Mouse (Mus musculus): ENCODE measurements around the gene Ankrd44. TPM values are rescaled to one million over a fixed set of nuclear protein-coding genes. Genes with fewer than 3 reads are reported as not detected.

Ankrd44 gene
- polyA plus RNA-seq, 1 experiment from 2014 or later: 7.9 TPM

- Histone ChIP-seq H3K9me3 (replicated peaks) (no peaks in the 10 kb centered on the region), H3K36me3 (no peaks in the 10 kb centered on the region), H3K4me2 (no peak overlapping the region), H3K4me3 (replicated peaks) (no peak overlapping the region), H3K27ac (no peak overlapping the region), H3K4me1 (peaks cover 2% of the 10 kb centered on the region; the same call in 1 of the 2 replicates), H3K27me3 (no peaks in the 10 kb centered on the region), H3K9ac (no peak overlapping the region)
- WGBS: 89% methylated on average over 2 of the region's 2 CpGs
- ATAC-seq (replicated peaks; ENCODE audit: low FRiP score): no peak
These were observed 22.0 kb downstream of the Ankrd44 start for GRCm38 (mm10) chr1:54904165-54904564.

GRCm38 (mm10) chr1:54902689-54903246 lies 23.4 kb downstream of the Ankrd44 start:
- Histone ChIP-seq H3K36me3 (no peaks in the 10 kb centered on the region), H3K9me3 (replicated peaks) (no peaks in the 10 kb centered on the region), H3K27me3 (no peaks in the 10 kb centered on the region), H3K4me2 (no peak overlapping the region), H3K9ac (no peak overlapping the region), H3K4me1 (peaks cover 5% of the 10 kb centered on the region; the same call in 1 of the 2 replicates), H3K27ac (no peak overlapping the region), H3K4me3 (replicated peaks) (no peak overlapping the region)
- ATAC-seq (replicated peaks; ENCODE audit: low FRiP score): no peak
- WGBS: 93% methylated on average over 12 of the region's 12 CpGs

- Histone ChIP-seq H3K27ac (no peak overlapping the region), H3K4me2 (no peak overlapping the region), H3K4me3 (replicated peaks) (no peak overlapping the region), H3K9me3 (replicated peaks) (no peaks in the 10 kb centered on the region), H3K36me3 (no peaks in the 10 kb centered on the region), H3K27me3 (no peaks in the 10 kb centered on the region), H3K9ac (no peak overlapping the region), H3K4me1 (0 out of 2 replicates have a peak, but pooled peaks cover 8% of the 10 kb centered on the region)
- ATAC-seq (replicated peaks; ENCODE audit: low FRiP score): no peak; the same call in 1 of the 2 replicates
- 33% methylated on average over 1 of the region's 1 CpGs for WGBS
These were observed 25.1 kb downstream of the Ankrd44 start for GRCm38 (mm10) chr1:54901084-54901483.

GRCm38 (mm10) chr1:54899247-54899646 lies 26.9 kb downstream of the Ankrd44 start:
- Histone ChIP-seq H3K4me1 (0 out of 2 replicates have a peak, but pooled peaks cover 8% of the 10 kb centered on the region), H3K9ac (no peak overlapping the region), H3K4me2 (no peak overlapping the region), H3K27ac (no peak overlapping the region), H3K27me3 (no peaks in the 10 kb centered on the region), H3K36me3 (no peaks in the 10 kb centered on the region), H3K4me3 (replicated peaks) (no peak overlapping the region), H3K9me3 (replicated peaks) (no peaks in the 10 kb centered on the region)
- no peak for ATAC-seq (replicated peaks; ENCODE audit: low FRiP score)
- 79% methylated on average over 6 of the region's 6 CpGs for WGBS

- Histone ChIP-seq H3K4me2 (no peak overlapping the region), H3K4me3 (replicated peaks) (no peak overlapping the region), H3K36me3 (no peaks in the 10 kb centered on the region), H3K4me1 (0 out of 2 replicates have a peak, but pooled peaks cover 8% of the 10 kb centered on the region), H3K27me3 (no peaks in the 10 kb centered on the region), H3K9ac (no peak overlapping the region), H3K27ac (no peak overlapping the region), H3K9me3 (replicated peaks) (no peaks in the 10 kb centered on the region)
- 42% methylated on average over 5 of the region's 5 CpGs for WGBS
- ATAC-seq (replicated peaks; ENCODE audit: low FRiP score): no peak
These were observed 27.5 kb downstream of the Ankrd44 start for GRCm38 (mm10) chr1:54898656-54899084.

GRCm38 (mm10) chr1:54897726-54898125 lies 28.5 kb downstream of the Ankrd44 start:
- Histone ChIP-seq H3K36me3 (no peaks in the 10 kb centered on the region), H3K4me2 (no peak overlapping the region), H3K27me3 (no peaks in the 10 kb centered on the region), H3K27ac (no peak overlapping the region), H3K9me3 (replicated peaks) (no peaks in the 10 kb centered on the region), H3K9ac (no peak overlapping the region), H3K4me1 (0 out of 2 replicates have a peak, but pooled peaks cover 8% of the 10 kb centered on the region), H3K4me3 (replicated peaks) (no peak overlapping the region)
- WGBS: 85% methylated on average over 2 of the region's 2 CpGs
- no peak for ATAC-seq (replicated peaks; ENCODE audit: low FRiP score)

GRCm38 (mm10) chr1:54896109-54897085 lies 29.8 kb downstream of the Ankrd44 start:
- Histone ChIP-seq H3K4me2 (no peak overlapping the region), H3K27me3 (no peaks in the 10 kb centered on the region), H3K9me3 (replicated peaks) (no peaks in the 10 kb centered on the region), H3K36me3 (no peaks in the 10 kb centered on the region), H3K27ac (no peak overlapping the region), H3K9ac (no peak overlapping the region), H3K4me3 (replicated peaks) (no peak overlapping the region), H3K4me1 (0 out of 2 replicates have a peak, but pooled peaks cover 8% of the 10 kb centered on the region)
- 58% methylated on average over 12 of the region's 12 CpGs for WGBS
- no peak for ATAC-seq (replicated peaks; ENCODE audit: low FRiP score)

- H3K4me1 ChIP-seq: peaks cover 9% of the 10 kb centered on the region
- no peak overlapping the region for H3K9ac ChIP-seq
- ATAC-seq (replicated peaks; ENCODE audit: low FRiP score): no peak
- no peaks in the 10 kb centered on the region for H3K27me3 ChIP-seq
- WGBS: 57% methylated on average over 5 of the region's 5 CpGs
- H3K36me3 ChIP-seq: no peaks in the 10 kb centered on the region
- H3K27ac ChIP-seq: 0 out of 2 replicates have a peak overlapping the region, but pooled peaks have one; percentile 37
- no peaks in the 10 kb centered on the region for H3K9me3 ChIP-seq (replicated peaks)
- H3K4me2 ChIP-seq: no peak overlapping the region
- H3K4me3 ChIP-seq (replicated peaks): no peak overlapping the region
These were observed 37.7 kb downstream of the Ankrd44 start for GRCm38 (mm10) chr1:54888449-54888848.

GRCm38 (mm10) chr1:54887873-54888272 lies 38.3 kb downstream of the Ankrd44 start:
- Histone ChIP-seq H3K27ac (0 out of 2 replicates have a peak overlapping the region, but pooled peaks have one; percentile 37), H3K4me1 (peaks cover 9% of the 10 kb centered on the region), H3K4me3 (replicated peaks) (no peak overlapping the region), H3K9me3 (replicated peaks) (no peaks in the 10 kb centered on the region), H3K27me3 (no peaks in the 10 kb centered on the region), H3K9ac (no peak overlapping the region), H3K4me2 (no peak overlapping the region), H3K36me3 (no peaks in the 10 kb centered on the region)
- no peak for ATAC-seq (replicated peaks; ENCODE audit: low FRiP score)
- 64% methylated on average over 3 of the region's 3 CpGs for WGBS

GRCm38 (mm10) chr1:54882856-54883467 lies 43.2 kb downstream of the Ankrd44 start:
- H3K9ac ChIP-seq: no peak overlapping the region
- H3K4me3 ChIP-seq (replicated peaks): no peak overlapping the region
- no peak overlapping the region for H3K27ac ChIP-seq
- WGBS: 42% methylated on average over 2 of the region's 2 CpGs
- H3K27me3 ChIP-seq: no peaks in the 10 kb centered on the region
- H3K36me3 ChIP-seq: no peaks in the 10 kb centered on the region
- no peaks in the 10 kb centered on the region; the same call in 1 of the 2 replicates for H3K4me1 ChIP-seq
- no peaks in the 10 kb centered on the region for H3K9me3 ChIP-seq (replicated peaks)
- no peak overlapping the region for H3K4me2 ChIP-seq
- no peak for ATAC-seq (replicated peaks; ENCODE audit: low FRiP score)

GRCm38 (mm10) chr1:54881523-54881922 lies 44.7 kb downstream of the Ankrd44 start:
- Histone ChIP-seq H3K27me3 (no peaks in the 10 kb centered on the region), H3K36me3 (no peaks in the 10 kb centered on the region), H3K27ac (no peak overlapping the region), H3K4me2 (no peak overlapping the region), H3K9me3 (replicated peaks) (no peaks in the 10 kb centered on the region), H3K4me1 (no peaks in the 10 kb centered on the region), H3K9ac (no peak overlapping the region), H3K4me3 (replicated peaks) (no peak overlapping the region)
- 86% methylated on average over 3 of the region's 3 CpGs for WGBS
- no peak for ATAC-seq (replicated peaks; ENCODE audit: low FRiP score)

All from kidney, embryonic 15.5 days (tissue).